Mouse (Mus musculus): ENCODE results near the gene Sec61b. TPM values are rescaled to one million over a fixed set of nuclear protein-coding genes. Genes with fewer than 3 reads are reported as not detected.
A peak's percentile ranks its signal among the peaks of the same experiment; 100 is the strongest.

The Sec61b gene
- 338 and 372 TPM in 2 replicates for polyA plus RNA-seq (2012; rRNA removed)

- Histone ChIP-seq H3K36me3 (ENCODE audit: control insufficient read depth, insufficient read depth, low read length) (peaks cover 30% of the 10 kb centered on the region), H3K27ac (ENCODE audit: control insufficient read depth, insufficient read depth, low read length) (peak within 1 kb of the TSS; percentile 79), H3K27me3 (ENCODE audit: control insufficient read depth, insufficient read depth, low read length) (no peaks in the 10 kb centered on the region), H3K4me3 (ENCODE audit: control insufficient read depth, insufficient read depth, low read length) (peak within 1 kb of the TSS; percentile 85), H3K4me1 (replicated peaks; ENCODE audit: control insufficient read depth, insufficient read depth, low read length) (peaks cover 4% of the 10 kb centered on the region)
- DNase-seq, result peak; percentile 97
- TF ChIP-seq CTCF (IDR thresholded peaks at IDR 0.05; ENCODE audit: borderline replicate concordance, control insufficient read depth, extremely low read depth, insufficient read depth, low read length, poor library complexity) (peak; percentile 64; the same call in 1 of the 2 replicates), POLR2A (IDR thresholded peaks at IDR 0.05; ENCODE audit: control insufficient read depth, extremely low read depth, insufficient read depth, low read length, poor library complexity) (peak; percentile 84)
- WGBS, result under 1% methylated on average over 58 of the region's 58 CpGs
These were observed at the start of gene Sec61b, which contains the start of gene Alg2 for GRCm38 (mm10) chr4:47473968-47474729. TSS of gene Sec61b (plus strand) at chr4:47474658. TSS of gene Alg2 (minus strand) at chr4:47474333.

- DNase-seq, result peak; percentile 54
- Histone ChIP-seq H3K4me3 (ENCODE audit: control insufficient read depth, insufficient read depth, low read length) (no peak overlapping the region), H3K27ac (ENCODE audit: control insufficient read depth, insufficient read depth, low read length) (peak overlapping the region; percentile 24; the same call in 1 of the 2 replicates), H3K4me1 (replicated peaks; ENCODE audit: control insufficient read depth, insufficient read depth, low read length) (peaks cover 21% of the 10 kb centered on the region), H3K36me3 (ENCODE audit: control insufficient read depth, insufficient read depth, low read length) (no peaks in the 10 kb centered on the region), H3K27me3 (ENCODE audit: control insufficient read depth, insufficient read depth, low read length) (no peaks in the 10 kb centered on the region)
- WGBS, result 12% methylated on average over 16 of the region's 16 CpGs
- TF ChIP-seq POLR2A (IDR thresholded peaks at IDR 0.05; ENCODE audit: control insufficient read depth, extremely low read depth, insufficient read depth, low read length, poor library complexity) (no peak), CTCF (IDR thresholded peaks at IDR 0.05; ENCODE audit: borderline replicate concordance, control insufficient read depth, extremely low read depth, insufficient read depth, low read length, poor library complexity) (no peak)
These were observed 49.1 kb upstream of the Sec61b start for GRCm38 (mm10) chr4:47425247-47425830.

- Histone ChIP-seq H3K36me3 (ENCODE audit: control insufficient read depth, insufficient read depth, low read length) (no peaks in the 10 kb centered on the region), H3K4me3 (ENCODE audit: control insufficient read depth, insufficient read depth, low read length) (no peak overlapping the region), H3K27ac (ENCODE audit: control insufficient read depth, insufficient read depth, low read length) (no peak overlapping the region), H3K4me1 (replicated peaks; ENCODE audit: control insufficient read depth, insufficient read depth, low read length) (peaks cover 20% of the 10 kb centered on the region), H3K27me3 (ENCODE audit: control insufficient read depth, insufficient read depth, low read length) (no peaks in the 10 kb centered on the region)
- no peak for TF ChIP-seq CTCF (IDR thresholded peaks at IDR 0.05; ENCODE audit: borderline replicate concordance, control insufficient read depth, extremely low read depth, insufficient read depth, low read length, poor library complexity)
- no peak for TF ChIP-seq POLR2A (IDR thresholded peaks at IDR 0.05; ENCODE audit: control insufficient read depth, extremely low read depth, insufficient read depth, low read length, poor library complexity)
- no peak for DNase-seq
- 80% methylated on average over 3 of the region's 3 CpGs for WGBS
These were observed 46.9 kb upstream of the Sec61b start for GRCm38 (mm10) chr4:47427606-47428005.

- Histone ChIP-seq H3K4me1 (replicated peaks; ENCODE audit: control insufficient read depth, insufficient read depth, low read length) (peaks cover 9% of the 10 kb centered on the region), H3K36me3 (ENCODE audit: control insufficient read depth, insufficient read depth, low read length) (no peaks in the 10 kb centered on the region), H3K27me3 (ENCODE audit: control insufficient read depth, insufficient read depth, low read length) (no peaks in the 10 kb centered on the region), H3K4me3 (ENCODE audit: control insufficient read depth, insufficient read depth, low read length) (no peak overlapping the region), H3K27ac (ENCODE audit: control insufficient read depth, insufficient read depth, low read length) (no peak overlapping the region)
- DNase-seq, result no peak
- 78% methylated on average over 6 of the region's 6 CpGs for whole genome bisulfite sequencing
- TF ChIP-seq POLR2A (IDR thresholded peaks at IDR 0.05; ENCODE audit: control insufficient read depth, extremely low read depth, insufficient read depth, low read length, poor library complexity), result no peak
- TF ChIP-seq CTCF (IDR thresholded peaks at IDR 0.05; ENCODE audit: borderline replicate concordance, control insufficient read depth, extremely low read depth, insufficient read depth, low read length, poor library complexity), result no peak
These were observed 43.9 kb upstream of the Sec61b start for GRCm38 (mm10) chr4:47430557-47430956.

GRCm38 (mm10) chr4:47431081-47431480, 43.4 kb upstream of the Sec61b start:
- 92% methylated on average over 5 of the region's 5 CpGs for WGBS
- TF ChIP-seq POLR2A (IDR thresholded peaks at IDR 0.05; ENCODE audit: control insufficient read depth, extremely low read depth, insufficient read depth, low read length, poor library complexity) (no peak), CTCF (IDR thresholded peaks at IDR 0.05; ENCODE audit: borderline replicate concordance, control insufficient read depth, extremely low read depth, insufficient read depth, low read length, poor library complexity) (no peak)

GRCm38 (mm10) chr4:47432766-47433165, 41.7 kb upstream of the Sec61b start:
- 95% methylated on average over 7 of the region's 7 CpGs for WGBS
- TF ChIP-seq CTCF (IDR thresholded peaks at IDR 0.05; ENCODE audit: borderline replicate concordance, control insufficient read depth, extremely low read depth, insufficient read depth, low read length, poor library complexity) (no peak), POLR2A (IDR thresholded peaks at IDR 0.05; ENCODE audit: control insufficient read depth, extremely low read depth, insufficient read depth, low read length, poor library complexity) (no peak)
- DNase-seq, result no peak

More at GRCm38 (mm10) chr4:47431081-47431480, 43.4 kb upstream of the Sec61b start:
- Histone ChIP-seq H3K4me1 (replicated peaks; ENCODE audit: control insufficient read depth, insufficient read depth, low read length) (peaks cover 4% of the 10 kb centered on the region), H3K36me3 (ENCODE audit: control insufficient read depth, insufficient read depth, low read length) (no peaks in the 10 kb centered on the region), H3K27ac (ENCODE audit: control insufficient read depth, insufficient read depth, low read length) (no peak overlapping the region), H3K27me3 (ENCODE audit: control insufficient read depth, insufficient read depth, low read length) (no peaks in the 10 kb centered on the region), H3K4me3 (ENCODE audit: control insufficient read depth, insufficient read depth, low read length) (no peak overlapping the region)
- no peak for DNase-seq

More at GRCm38 (mm10) chr4:47432766-47433165, 41.7 kb upstream of the Sec61b start:
- no peak overlapping the region for H3K27ac ChIP-seq (ENCODE audit: control insufficient read depth, insufficient read depth, low read length)
- peaks cover 2% of the 10 kb centered on the region; the same call in 1 of the 2 replicates for H3K4me1 ChIP-seq (replicated peaks; ENCODE audit: control insufficient read depth, insufficient read depth, low read length)
- no peak overlapping the region for H3K4me3 ChIP-seq (ENCODE audit: control insufficient read depth, insufficient read depth, low read length)
- H3K27me3 ChIP-seq (ENCODE audit: control insufficient read depth, insufficient read depth, low read length), result no peaks in the 10 kb centered on the region
- no peaks in the 10 kb centered on the region for H3K36me3 ChIP-seq (ENCODE audit: control insufficient read depth, insufficient read depth, low read length)

Data from thymus, adult 2 months (tissue).